Mouse (Mus musculus): ENCODE data around the gene Fxyd1. TPM values are rescaled to one million over a fixed set of nuclear protein-coding genes. Genes with fewer than 3 reads are reported as not detected.

The Fxyd1 gene
- total RNA-seq, 2 experiments from 2014 or later: 141 to 173 TPM

DNA sequence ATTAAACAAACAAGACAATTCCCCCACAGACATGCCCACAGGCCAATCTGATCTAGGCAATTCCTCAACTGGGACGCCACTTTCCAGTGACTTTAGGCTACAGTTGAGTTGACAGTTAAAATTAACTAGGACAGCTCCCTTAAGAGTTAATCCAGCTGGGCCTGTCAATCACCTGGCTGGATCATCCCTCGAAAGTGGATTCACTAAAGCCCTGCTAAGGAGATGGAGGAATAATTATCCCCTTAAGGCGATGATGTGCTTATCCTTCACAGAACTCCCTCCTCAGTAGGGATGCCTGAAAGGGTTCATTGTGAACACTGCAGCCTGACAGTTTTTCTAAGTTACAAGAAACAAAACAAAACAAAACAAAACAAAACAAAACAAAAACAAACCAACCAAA lies 23.6 kb upstream of the Fxyd1 start:
- no peak for DNase-seq (ENCODE audit: low spot score in 2 of 2)

DNA sequence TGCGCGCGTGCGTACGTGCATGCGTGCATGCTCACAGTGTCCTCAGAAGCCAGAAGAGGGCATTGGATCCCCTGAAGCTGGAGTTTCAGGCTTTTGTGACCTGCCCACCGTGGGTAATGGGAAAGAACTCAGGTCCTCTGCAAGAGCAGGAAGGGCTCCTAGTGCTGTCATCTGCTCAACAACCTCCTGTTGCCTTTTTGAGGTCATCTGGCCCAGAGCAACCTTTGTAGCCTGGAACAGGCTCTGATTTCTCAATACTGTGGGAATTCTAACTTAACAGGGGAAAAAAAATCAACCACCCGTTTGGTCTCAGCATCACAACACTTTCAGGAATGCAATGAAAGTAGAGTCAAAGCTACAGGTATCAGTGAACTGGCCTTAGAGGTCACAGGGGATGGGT lies 22.7 kb upstream of the Fxyd1 start:
- DNase-seq (ENCODE audit: low spot score in 2 of 2): no peak

DNA sequence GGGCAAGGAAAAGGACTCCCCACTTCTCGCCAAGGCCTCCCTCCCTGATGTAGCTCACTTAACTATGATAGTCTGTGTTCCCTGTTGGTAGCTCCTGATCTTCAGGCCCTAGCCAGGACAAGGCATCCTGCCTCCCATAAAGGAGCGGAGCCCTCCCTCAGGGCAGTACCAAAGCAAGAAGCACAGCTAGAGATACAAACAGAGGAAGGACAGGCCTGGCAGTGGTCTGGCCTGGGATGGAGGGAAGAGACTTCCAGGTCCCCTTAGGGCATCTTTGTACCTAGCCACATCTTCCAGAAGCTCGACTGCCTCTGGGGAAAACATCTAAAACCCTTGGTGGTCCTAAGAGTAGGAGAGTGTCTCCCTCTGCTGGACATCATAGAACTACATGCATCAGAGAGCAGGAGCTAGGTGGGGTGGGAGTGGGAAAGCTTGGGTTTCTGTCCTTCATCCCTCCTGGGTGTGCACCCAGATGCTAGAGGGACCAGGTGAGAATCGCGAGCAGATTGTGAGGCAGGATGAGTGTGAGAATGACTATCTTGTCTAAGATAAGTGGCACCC lies 21.0 kb upstream of the Fxyd1 start:
- no peak for DNase-seq (ENCODE audit: low spot score in 2 of 2)

- no peak for DNase-seq (ENCODE audit: low spot score in 2 of 2)
Observed at GRCm38 (mm10) chr7:31077470-31077869, 20.5 kb upstream of the Fxyd1 start.

GRCm38 (mm10) chr7:31076492-31076891 lies 19.5 kb upstream of the Fxyd1 start, which contains the start of gene Fxyd3:
Gene Fxyd3 (minus strand): TSS chr7:31076704.
- no peak for DNase-seq (ENCODE audit: low spot score in 2 of 2)

- DNase-seq (ENCODE audit: low spot score in 2 of 2): no peak
Observed at GRCm38 (mm10) chr7:31074713-31075069, 17.7 kb upstream of the Fxyd1 start.

GRCm38 (mm10) chr7:31074061-31074712 lies 17.2 kb upstream of the Fxyd1 start:
- DNase-seq (ENCODE audit: low spot score in 2 of 2): no peak

GRCm38 (mm10) chr7:31073546-31073945 lies 16.5 kb upstream of the Fxyd1 start:
- DNase-seq (ENCODE audit: low spot score in 2 of 2): no peak

GRCm38 (mm10) chr7:31072326-31072725 lies 15.3 kb upstream of the Fxyd1 start:
- DNase-seq (ENCODE audit: low spot score in 2 of 2): no peak

DNA sequence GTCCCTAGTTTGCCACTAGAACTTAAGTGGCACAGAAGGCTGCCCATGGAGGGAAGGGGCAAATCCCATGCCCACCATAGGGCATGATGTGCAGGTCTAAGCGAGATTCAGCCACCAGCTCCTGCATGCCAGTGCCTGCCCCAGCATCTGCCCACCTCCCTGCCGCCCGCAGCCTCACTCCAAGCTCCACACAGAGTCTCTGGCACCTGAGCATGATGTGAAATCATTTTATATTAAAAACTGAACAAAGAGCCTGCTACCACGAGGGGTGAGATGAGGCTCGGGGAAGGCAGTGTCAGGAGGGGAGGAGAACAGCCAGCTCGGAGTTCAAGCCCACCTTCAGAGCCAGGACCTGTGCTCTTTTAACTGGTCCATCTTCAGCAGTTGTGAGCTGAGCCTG lies 13.3 kb upstream of the Fxyd1 start:
- no peak for DNase-seq (ENCODE audit: low spot score in 2 of 2)

- no peak for DNase-seq (ENCODE audit: low spot score in 2 of 2)
Observed at GRCm38 (mm10) chr7:31069491-31069890, 12.5 kb upstream of the Fxyd1 start.

GRCm38 (mm10) chr7:31067836-31068235 lies 10.8 kb upstream of the Fxyd1 start:
- DNase-seq (ENCODE audit: low spot score in 2 of 2): no peak

DNA sequence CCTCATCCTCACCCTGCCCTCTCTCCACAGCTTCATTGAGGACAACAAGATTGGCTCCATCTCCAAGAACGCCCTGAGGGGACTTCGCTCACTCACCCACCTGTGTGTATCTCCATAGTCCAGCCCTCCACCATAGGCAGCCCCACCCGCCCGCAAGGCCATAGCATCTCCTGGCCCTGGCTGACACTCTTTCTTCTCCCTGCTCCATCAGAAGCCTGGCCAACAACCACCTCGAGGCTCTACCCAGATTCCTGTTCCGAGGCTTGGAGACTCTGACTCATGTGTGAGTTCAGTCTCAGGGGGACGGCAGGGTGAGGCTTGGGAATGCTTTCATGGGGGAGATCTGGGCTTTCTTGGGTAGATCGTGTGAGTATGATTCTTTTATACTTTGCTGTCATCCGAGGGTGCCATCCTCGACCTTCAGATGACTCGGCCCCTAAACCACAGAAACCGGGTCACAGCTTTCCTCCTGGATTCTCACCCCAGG lies 6.1 kb upstream of the Fxyd1 start:
- DNase-seq (ENCODE audit: low spot score in 2 of 2): no peak

GRCm38 (mm10) chr7:31060621-31061010 lies 3.6 kb upstream of the Fxyd1 start:
- DNase-seq (ENCODE audit: low spot score in 2 of 2): no peak

DNA sequence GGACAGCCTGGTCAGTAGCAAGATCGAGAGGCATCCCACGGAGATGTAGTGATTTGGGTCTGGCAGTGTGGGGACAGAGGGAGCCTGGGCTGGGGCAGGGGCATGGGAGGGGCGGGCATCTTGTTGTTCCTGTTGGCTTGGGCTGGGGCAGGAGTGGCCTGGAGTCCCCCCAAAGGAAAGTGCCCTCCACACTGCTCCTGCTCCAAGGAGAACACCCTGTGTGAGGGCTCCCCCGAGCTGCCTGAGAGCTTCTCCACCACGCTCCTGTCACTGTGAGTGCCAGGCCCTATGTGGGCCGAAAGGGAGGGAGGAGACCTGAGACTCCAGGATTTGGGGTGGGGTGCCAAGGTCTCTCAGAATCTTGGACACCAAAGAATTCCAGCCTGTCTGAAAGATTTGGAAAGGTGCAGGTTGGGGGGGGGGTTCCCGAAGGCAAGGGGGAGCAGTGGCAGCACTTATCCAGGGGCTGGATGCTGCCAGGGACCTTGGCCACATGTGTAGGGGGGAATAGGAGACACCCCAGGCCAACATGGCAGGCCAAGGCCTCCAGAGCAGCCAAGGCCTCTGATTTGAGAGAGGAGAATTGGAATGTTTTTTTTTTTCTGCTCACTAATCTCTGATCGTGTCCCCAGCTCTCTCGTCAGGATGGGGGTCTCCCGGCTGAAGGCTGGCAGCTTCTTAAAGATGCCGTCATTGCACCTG lies 3.1 kb upstream of the Fxyd1 start:
- no peak for DNase-seq (ENCODE audit: low spot score in 2 of 2)

GRCm38 (mm10) chr7:31059108-31059507 lies 2.1 kb upstream of the Fxyd1 start, which contains the start of gene Lgi4:
Gene Lgi4 (plus strand): TSS chr7:31059342.
- peak; percentile 74 to 81 for DNase-seq (ENCODE audit: low spot score in 2 of 2)

GRCm38 (mm10) chr7:31058211-31058610 lies 1.2 kb upstream of the Fxyd1 start:
- DNase-seq (ENCODE audit: low spot score in 2 of 2): no peak

GRCm38 (mm10) chr7:31057730-31058129 lies 731 bp upstream of the Fxyd1 start:
- DNase-seq (ENCODE audit: low spot score in 2 of 2): no peak

DNA sequence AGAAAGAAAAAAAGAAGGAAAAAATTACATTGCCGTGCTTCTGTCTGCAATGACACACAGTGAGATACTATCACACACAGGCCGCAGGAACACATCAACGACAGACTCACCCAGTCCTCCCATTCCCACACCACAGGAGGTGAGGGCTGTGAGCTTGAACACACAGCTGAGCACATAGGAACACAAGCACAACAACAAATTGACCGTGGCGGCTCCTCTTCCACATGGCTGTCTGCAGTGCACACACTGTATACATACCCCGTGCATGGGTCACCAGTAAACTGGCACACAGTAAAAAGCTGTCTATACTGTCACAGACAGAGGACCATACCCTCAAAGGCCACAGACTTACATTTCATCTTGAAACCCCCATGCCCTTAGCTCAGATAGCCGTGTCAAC lies 551 bp downstream of the Fxyd1 start:
- DNase-seq (ENCODE audit: low spot score in 2 of 2): no peak

DNA sequence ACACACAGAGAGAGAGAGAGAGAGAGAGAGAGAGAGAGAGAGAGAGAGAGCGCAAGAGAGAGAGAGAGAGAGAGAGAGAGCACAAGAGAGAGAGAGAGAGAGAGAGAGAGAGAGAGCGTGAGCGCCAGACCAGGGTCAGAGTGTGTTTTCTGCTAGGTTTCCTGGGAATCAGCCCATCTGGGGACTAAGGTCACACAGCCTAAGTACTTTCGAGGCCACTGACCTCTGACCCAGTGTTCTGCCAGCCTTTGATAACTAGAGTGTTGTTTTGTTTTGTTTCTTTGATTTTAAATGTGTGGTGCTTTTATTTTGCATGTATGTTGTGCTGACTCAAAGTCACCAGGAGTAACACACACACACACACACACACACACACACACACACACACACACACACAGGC lies 1.1 kb downstream of the Fxyd1 start:
- no peak for DNase-seq (ENCODE audit: low spot score in 2 of 2)

DNA sequence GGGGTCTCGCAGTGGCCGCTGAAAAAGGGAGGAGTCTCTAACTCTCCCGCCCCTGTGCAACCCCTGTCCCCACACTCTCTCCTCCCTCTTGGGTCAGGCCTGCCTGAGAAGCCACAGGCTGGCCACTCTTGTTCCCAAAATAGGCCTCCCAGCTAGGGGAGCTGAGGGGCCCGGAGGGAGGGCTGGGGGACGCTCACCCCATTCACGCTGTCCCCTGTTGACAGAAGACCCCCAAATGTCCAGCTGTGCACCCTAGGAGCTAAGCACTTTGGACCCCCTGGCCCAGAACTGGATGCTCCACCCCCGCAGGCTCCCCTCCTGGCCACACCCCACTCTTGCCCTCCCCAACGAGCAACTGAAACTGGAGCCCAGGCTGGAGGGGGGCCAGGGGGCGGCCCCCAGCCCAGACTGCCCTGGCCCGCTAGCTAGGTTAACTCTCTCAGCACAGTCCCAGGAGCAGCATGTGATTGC lies 1.6 kb downstream of the Fxyd1 start:
- peak; percentile 58 to 60 for DNase-seq (ENCODE audit: low spot score in 2 of 2)

DNA sequence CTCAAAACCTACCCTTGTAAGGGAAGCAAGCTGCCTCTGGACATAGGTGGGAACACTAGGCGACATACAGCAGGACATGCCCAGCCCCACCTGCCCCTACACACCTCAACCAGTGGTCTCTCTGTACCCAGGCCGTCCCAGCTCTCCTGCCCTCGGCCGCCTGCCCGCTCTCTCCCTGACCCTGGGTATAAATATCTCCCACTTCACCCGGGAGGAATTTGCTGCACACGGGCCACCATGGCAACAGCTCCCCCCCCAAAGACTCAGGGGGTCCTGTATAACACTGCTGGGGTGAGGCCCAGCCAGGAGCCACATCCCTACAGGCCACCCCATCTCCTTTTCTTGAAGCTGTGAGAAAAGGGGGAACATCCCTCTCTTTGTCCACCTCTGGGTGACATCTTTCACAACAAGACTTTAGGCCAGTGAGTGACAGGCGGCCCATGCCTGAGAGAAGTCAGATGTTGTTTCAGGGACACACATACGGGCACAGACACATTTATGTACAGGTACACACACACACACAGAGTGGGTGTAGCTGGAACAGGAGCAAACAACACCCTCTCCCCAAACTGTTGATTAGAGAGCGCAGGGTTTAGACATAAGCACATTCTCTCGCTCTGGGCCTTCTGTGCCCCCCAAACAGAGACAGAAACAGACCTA lies 2.2 kb downstream of the Fxyd1 start:
- DNase-seq (ENCODE audit: low spot score in 2 of 2): no peak
